Mouse (Mus musculus) liver, embryonic 11.5 days (tissue): Measurements from ENCODE around the gene Fam204a. TPM values are rescaled to one million over a fixed set of nuclear protein-coding genes. Genes with fewer than 3 reads are reported as not detected.

Source experiments
- ATAC-seq: fragments of 200-750 bp; cut with Nextera tagmentation; replicated peaks from 2 replicates; pipeline ENCODE4 v1.8.0; 2017; ENCODE audit warnings: moderate number of reproducible peaks, mild to moderate bottlenecking, moderate TSS enrichment, moderate library complexity; ENCODE audit not compliant: low FRiP score
- DNase-seq: peaks from one replicate; pipeline ENCODE4 v3.0.0-alpha.2; 2017; ENCODE audit warnings: low spot score
- H3K27ac ChIP-seq: fragments of 300-500 bp; sonication (generic); 2 replicates; pipeline ENCODE4 v1.5.1; 2014; ENCODE audit warnings: mild to moderate bottlenecking, low read depth, low read length, control low read depth
- H3K27me3 ChIP-seq: fragments of 300-500 bp; sonication (generic); replicated peaks from 2 replicates; pipeline ENCODE4 v1.6.1; 2014; ENCODE audit warnings: low read length, mixed read lengths; ENCODE audit not compliant: control insufficient read depth, insufficient read depth
- H3K36me3 ChIP-seq: fragments of 300-500 bp; sonication (generic); 2 replicates; pipeline ENCODE4 v1.6.1; 2014; ENCODE audit warnings: mild to moderate bottlenecking, low read length, moderate library complexity, mixed read lengths; ENCODE audit not compliant: control insufficient read depth, insufficient read depth
- H3K4me1 ChIP-seq: fragments of 300-500 bp; sonication (generic); replicated peaks from 2 replicates; pipeline ENCODE4 v1.6.1; 2014; ENCODE audit warnings: low read length, mixed read lengths; ENCODE audit not compliant: control insufficient read depth, insufficient read depth
- H3K4me2 ChIP-seq: fragments of 300-500 bp; sonication (generic); 2 replicates; pipeline ENCODE4 v1.6.1; 2014; ENCODE audit warnings: mild to moderate bottlenecking, control low read depth, moderate library complexity
- H3K4me3 ChIP-seq: fragments of 300-500 bp; sonication (generic); 2 replicates; pipeline ENCODE4 v1.5.1; 2014; ENCODE audit warnings: low read depth, low read length, control low read depth
- H3K9ac ChIP-seq: fragments of 300-500 bp; sonication (generic); 2 replicates; pipeline ENCODE4 v1.6.1; 2014; ENCODE audit warnings: low read depth, low read length, control low read depth
- H3K9me3 ChIP-seq: fragments of 300-500 bp; sonication (generic); 2 replicates; pipeline ENCODE4 v1.6.1; 2016; ENCODE audit warnings: low read length, inconsistent platforms, mixed read lengths; ENCODE audit not compliant: control insufficient read depth
- WGBS: fragments of 180-500 bp; shearing (Covaris S2); extraction: QIAGEN DNeasy Blood & Tissue Kit; methylation state at CpG from one replicate; pipeline ENCODE4 v1.1.7; 2014; 5-methylcytosine and 5-hydroxymethylcytosine counted together
- polyA plus RNA-seq: library from polyadenylated mRNA; unstranded; fragments of >200 nt; fragmentation: Nextera tagmentation; extraction: Ambion mirVana; gene quantifications from 2 replicates; pipeline ENCODE4 v1.2.1, GENCODE M21; 2014

The Fam204a gene
- polyA plus RNA-seq, result 42.7 and 43.1 TPM in 2 replicates

DNA sequence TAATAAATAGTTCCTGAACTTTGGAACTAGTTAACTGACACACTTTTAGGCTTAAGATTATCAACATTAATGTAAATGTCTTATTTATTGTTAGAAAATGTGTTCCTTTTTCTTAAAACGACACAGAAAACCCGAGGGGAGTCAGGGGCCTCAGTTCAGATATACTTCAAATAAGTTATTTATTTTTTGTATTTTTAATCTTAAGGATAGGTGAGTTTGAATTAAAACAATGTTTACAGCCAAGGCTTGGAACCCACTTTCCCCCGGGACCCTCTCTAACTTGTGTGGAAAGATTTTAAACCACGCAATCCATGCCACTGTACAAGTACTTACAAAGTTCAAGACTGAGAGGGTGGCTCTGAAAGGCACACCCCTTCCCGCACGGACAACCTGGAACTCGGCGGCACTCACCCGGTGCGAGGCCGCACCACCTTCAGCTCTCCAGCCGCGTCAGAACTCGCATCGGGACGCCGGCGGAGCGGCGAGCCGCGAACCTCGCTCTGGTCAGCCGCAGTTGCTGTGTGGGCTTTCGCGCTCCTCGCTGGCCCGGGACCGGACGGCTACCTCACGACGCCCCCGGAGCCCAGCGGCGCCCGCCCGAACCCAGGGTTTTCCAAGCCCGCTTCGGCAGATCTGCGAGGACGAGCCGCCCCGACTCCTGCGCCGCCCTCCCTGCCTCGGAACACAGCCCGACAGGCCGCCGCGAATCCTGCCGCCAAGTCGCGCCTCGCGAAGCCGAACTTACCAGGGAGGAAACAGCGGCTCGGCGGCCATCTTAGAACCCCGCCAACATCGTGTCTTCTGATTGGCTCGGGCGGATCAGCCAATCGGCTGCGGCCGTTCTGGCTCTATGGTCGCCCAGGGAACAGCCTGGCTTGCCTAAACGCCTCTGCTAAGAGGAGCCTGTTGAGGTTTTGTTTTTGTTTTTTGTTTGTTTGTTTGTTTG, at the start of gene Fam204a:
Fam204a (minus strand) TSS at position 803 of the 946 bp plus-strand sequence.
- Histone ChIP-seq H3K4me1 (no peaks in the 10 kb centered on the region), H3K9me3 (no peaks in the 10 kb centered on the region), H3K4me3 (peak within 1 kb of the TSS; percentile 89), H3K36me3 (no peaks in the 10 kb centered on the region), H3K4me2 (peak within 1 kb of the TSS; percentile 64), H3K27me3 (no peaks in the 10 kb centered on the region), H3K9ac (peak within 1 kb of the TSS; percentile 97), H3K27ac (peak within 1 kb of the TSS; percentile 97)
- WGBS, result under 1% methylated on average over 68 of the region's 68 CpGs
- peak; percentile 100 for ATAC-seq
- peak; percentile 95 for DNase-seq

DNA sequence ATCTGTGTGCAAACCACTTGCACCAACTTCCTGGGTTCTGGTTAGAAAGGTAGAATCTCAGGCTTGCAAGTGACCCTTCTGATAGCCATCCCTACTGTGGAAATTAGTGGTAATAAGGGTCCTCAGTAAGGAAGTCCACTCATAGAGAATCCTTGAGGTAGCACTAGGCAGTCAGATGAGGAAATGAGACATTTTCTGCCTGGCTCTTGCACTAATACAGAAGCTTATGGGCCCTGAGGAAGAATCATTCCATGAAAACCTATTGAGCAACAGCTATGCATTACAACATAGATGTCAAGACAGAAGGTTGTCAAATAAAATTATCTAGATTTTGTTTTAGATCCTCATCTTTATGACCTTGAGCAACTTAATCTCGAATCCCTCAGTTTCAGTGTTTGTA, 39.3 kb upstream of the Fam204a start:
- Histone ChIP-seq H3K4me3 (no peak overlapping the region), H3K4me2 (no peak overlapping the region), H3K27ac (no peak overlapping the region), H3K27me3 (no peaks in the 10 kb centered on the region), H3K4me1 (no peaks in the 10 kb centered on the region), H3K9ac (no peak overlapping the region), H3K36me3 (no peaks in the 10 kb centered on the region), H3K9me3 (no peaks in the 10 kb centered on the region)
- DNase-seq (no peak), ATAC-seq (no peak)
- WGBS, result 63% methylated on average over 1 of the region's 1 CpGs

DNA sequence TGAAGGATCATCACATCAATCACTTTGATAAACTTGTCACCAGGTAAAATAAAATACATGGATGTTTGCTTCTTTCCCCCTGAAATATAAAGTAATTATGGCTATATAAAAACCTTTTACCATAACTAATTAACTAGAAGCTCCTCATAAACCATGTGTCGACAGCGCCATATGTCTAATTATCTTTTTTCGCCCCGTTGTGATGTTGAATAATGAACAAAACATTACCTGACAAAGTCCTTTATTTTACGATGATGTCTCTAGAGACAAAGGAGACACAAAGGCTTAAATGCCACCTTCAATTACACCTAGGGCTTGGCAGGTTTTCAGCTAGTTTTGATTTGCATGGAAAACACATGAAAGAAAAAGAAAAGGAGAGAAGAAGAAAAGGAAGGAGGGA, 34.2 kb upstream of the Fam204a start:
- ATAC-seq, result no peak
- Histone ChIP-seq H3K4me2 (no peak overlapping the region), H3K4me3 (no peak overlapping the region), H3K9ac (no peak overlapping the region), H3K27ac (no peak overlapping the region), H3K27me3 (no peaks in the 10 kb centered on the region), H3K4me1 (no peaks in the 10 kb centered on the region), H3K9me3 (no peaks in the 10 kb centered on the region), H3K36me3 (no peaks in the 10 kb centered on the region)
- DNase-seq, result no peak
- 85% methylated on average over 5 of the region's 5 CpGs for WGBS

DNA sequence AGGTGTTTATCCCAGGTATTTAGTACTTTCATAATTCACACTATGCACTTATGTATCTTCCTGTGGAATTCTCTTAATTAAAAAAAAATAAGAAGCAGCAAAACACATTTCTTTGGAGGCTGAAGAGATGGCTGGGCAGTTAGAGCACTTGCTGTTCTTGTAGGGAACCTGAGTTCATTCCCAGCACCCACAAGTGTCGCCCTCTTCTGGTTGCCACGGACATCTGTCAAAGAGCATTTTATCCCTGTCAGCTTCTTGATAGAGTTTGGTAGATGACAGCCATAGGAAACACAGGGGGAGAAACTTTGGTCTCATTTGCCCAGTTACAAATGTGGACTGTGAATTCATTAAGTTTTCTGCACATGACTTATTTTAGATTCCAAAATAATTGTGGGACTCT, 25.5 kb upstream of the Fam204a start:
- no peak overlapping the region for H3K9ac ChIP-seq
- no peaks in the 10 kb centered on the region for H3K9me3 ChIP-seq
- ATAC-seq, result no peak
- DNase-seq, result no peak
- H3K27me3 ChIP-seq, result no peaks in the 10 kb centered on the region
- 30% methylated on average over 2 of the region's 2 CpGs for WGBS
- H3K27ac ChIP-seq, result no peak overlapping the region
- no peaks in the 10 kb centered on the region for H3K36me3 ChIP-seq
- no peak overlapping the region for H3K4me2 ChIP-seq
- H3K4me1 ChIP-seq, result no peaks in the 10 kb centered on the region
- no peak overlapping the region for H3K4me3 ChIP-seq

DNA sequence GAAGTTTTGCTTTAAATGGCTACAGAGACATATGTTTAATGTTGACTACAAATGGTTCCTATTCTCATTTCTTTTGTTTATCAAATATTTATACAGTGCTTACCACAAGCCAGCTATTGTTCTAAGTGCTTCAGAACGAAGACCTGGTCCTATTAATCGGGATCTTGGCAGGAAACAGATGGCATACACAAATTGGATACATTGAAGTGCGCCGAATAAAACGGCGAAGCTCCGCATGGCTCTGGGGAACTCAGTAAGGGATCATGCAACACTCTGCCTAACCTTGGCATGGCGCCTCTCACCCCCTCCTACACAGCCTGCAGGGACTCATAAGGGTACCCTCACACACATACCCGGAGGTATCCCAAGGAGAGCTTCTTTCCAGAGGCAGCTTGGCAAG, 24.7 kb upstream of the Fam204a start:
- 78% methylated on average over 9 of the region's 9 CpGs for WGBS
- DNase-seq, result no peak

DNA sequence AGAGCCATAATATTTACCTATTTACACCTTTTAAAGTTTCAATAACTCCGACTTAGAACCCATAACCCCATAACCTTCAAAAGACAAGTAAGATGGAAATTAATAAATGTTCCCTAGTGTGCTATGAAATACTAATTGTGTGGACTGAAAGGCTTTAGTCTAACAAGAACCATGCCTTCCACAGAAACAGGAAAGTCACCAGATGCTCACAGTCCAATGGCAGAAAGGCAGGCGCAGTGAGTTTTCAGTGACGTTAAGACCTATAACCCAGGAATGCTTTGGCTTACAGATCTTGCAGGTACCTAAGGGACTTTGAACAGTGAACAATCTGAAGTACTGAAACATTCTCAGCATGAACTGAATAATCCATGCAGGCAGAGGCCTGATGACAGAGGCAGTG, 18.7 kb upstream of the Fam204a start:
- Histone ChIP-seq H3K4me3 (no peak overlapping the region), H3K9me3 (no peaks in the 10 kb centered on the region), H3K27me3 (no peaks in the 10 kb centered on the region), H3K9ac (no peak overlapping the region), H3K4me1 (no peaks in the 10 kb centered on the region), H3K36me3 (no peaks in the 10 kb centered on the region), H3K4me2 (no peak overlapping the region), H3K27ac (no peak overlapping the region)
- no peak for DNase-seq
- no peak for ATAC-seq
- 81% methylated on average over 3 of the region's 3 CpGs for WGBS

More for the DNA sequence above, 24.7 kb upstream of the Fam204a start:
- Histone ChIP-seq H3K4me3 (no peak overlapping the region), H3K4me1 (no peaks in the 10 kb centered on the region), H3K27me3 (no peaks in the 10 kb centered on the region), H3K9me3 (no peaks in the 10 kb centered on the region), H3K36me3 (no peaks in the 10 kb centered on the region), H3K27ac (no peak overlapping the region), H3K4me2 (no peak overlapping the region), H3K9ac (no peak overlapping the region)
- ATAC-seq, result no peak

DNA sequence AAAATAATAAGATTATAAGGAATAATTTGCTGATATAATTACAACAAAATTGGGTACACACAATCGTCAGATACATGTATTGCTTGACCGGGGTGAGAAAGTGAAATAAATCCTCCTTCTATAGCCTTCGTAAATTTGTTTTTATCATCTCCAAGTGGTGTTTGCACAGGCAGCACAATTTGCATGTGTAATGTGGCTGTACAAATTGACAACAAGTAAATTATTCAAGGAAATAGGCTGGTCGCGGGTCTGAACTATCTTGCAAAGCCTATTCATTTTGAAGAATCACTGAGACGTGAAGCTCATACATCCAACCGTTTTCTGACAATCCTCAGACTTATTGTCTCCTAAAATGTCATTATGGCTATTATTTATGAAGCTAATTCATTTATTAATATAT, 16.1 kb upstream of the Fam204a start:
- ATAC-seq (no peak), DNase-seq (no peak)
- H3K27me3 ChIP-seq, result no peaks in the 10 kb centered on the region
- 83% methylated on average over 7 of the region's 7 CpGs for WGBS
- H3K9ac ChIP-seq, result no peak overlapping the region
- H3K36me3 ChIP-seq, result no peaks in the 10 kb centered on the region
- no peaks in the 10 kb centered on the region for H3K9me3 ChIP-seq
- no peak overlapping the region for H3K4me2 ChIP-seq
- no peaks in the 10 kb centered on the region for H3K4me1 ChIP-seq
- no peak overlapping the region for H3K4me3 ChIP-seq
- no peak overlapping the region for H3K27ac ChIP-seq

- 81% methylated on average over 7 of the region's 7 CpGs for WGBS
- Histone ChIP-seq H3K4me2 (no peak overlapping the region), H3K36me3 (no peaks in the 10 kb centered on the region), H3K4me1 (no peaks in the 10 kb centered on the region), H3K4me3 (no peak overlapping the region), H3K27me3 (no peaks in the 10 kb centered on the region), H3K27ac (no peak overlapping the region), H3K9me3 (no peaks in the 10 kb centered on the region), H3K9ac (no peak overlapping the region)
- DNase-seq (no peak), ATAC-seq (no peak)
Observed at GRCm38 (mm10) chr19:60241916-60242602, 15.6 kb upstream of the Fam204a start.
